Mouse (Mus musculus): ENCODE measurements around the gene Bspry.

GRCm38 (mm10) chr4:62524651-62525488, 45.0 kb downstream of the Bspry start, which contains the start of the genes Pole3 and 4933430I17Rik:
- TF ChIP-seq GATA1 (IDR thresholded peaks at IDR 0.05; ENCODE audit: low read length) (no peak), TAL1 (IDR thresholded peaks at IDR 0.05; ENCODE audit: low read length) (no peak)

Measured in erythroblast, embryonic 14.5 days (primary cell).